Mouse (Mus musculus): ENCODE data around the gene Nfib.
A peak's percentile ranks its signal among the peaks of the same experiment; 100 is the strongest.

Gene Nfib

DNA sequence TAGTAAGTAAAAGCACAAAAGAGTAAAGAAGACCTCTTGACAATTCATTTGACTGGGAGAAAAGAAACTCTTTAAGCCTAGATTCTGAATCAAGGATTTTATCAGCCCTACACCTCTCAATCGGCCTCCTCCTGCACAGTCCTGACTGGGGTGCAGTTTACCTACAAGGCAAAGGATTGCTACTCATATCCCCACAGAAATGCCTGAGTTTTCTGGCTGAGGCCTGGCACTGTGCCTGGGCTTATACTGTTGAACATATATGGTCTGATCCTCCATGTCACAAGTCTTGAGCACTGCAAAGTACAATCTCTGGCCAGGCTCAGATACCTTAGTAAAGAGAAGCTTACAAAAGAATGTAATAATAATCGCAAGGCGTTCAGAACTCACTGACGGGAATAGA is 333.3 kb downstream of the Nfib start:
- DNase-seq (ENCODE audit: extremely low spot score, low read depth, low spot score): no peak

- no peak for DNase-seq (ENCODE audit: extremely low spot score, low read depth, low spot score)
Measured at GRCm38 (mm10) chr4:82371471-82371870, 334.1 kb downstream of the Nfib start.

DNA sequence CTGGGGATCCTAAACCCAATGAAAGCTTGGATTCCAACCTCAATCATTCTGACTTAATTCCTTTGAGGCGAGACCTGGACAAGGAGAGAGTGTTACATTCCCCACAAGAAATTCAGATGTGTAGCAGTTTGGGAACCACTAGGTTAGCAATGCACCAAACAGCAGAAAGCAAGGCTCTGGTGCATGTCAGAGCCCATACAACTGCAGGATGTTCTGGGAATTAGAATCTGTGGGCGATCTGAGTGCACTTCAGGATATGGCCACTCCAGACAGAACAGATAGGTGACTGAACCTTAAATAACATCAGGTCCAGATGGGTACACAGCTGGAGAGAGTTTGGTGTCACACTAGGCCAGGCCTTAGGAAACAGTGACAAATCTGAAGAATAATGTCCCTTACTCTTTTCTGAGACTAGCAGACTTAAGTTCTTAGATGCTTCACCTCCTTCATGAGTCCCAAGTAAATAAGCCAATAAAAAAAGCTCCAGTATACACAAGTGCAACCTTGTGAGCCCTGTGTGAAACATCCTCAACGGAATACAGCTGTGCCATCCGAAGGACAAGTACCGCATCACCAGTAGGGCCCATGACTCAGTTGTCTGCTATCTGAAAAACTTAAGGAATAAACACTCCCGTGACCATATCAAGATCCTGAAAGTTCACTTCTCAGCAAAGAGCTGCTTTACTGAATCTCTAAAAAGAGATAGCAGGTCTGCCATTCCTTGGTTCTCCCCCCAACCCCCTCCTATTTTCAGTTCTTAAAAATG is 336.4 kb downstream of the Nfib start:
- DNase-seq (ENCODE audit: extremely low spot score, low read depth, low spot score): no peak

GRCm38 (mm10) chr4:82368091-82368775 is 337.3 kb downstream of the Nfib start:
- DNase-seq (ENCODE audit: extremely low spot score, low read depth, low spot score): no peak

- no peak for DNase-seq (ENCODE audit: extremely low spot score, low read depth, low spot score)
Measured at GRCm38 (mm10) chr4:82364696-82365385, 340.7 kb downstream of the Nfib start.

GRCm38 (mm10) chr4:82363951-82364350 is 341.6 kb downstream of the Nfib start:
- DNase-seq (ENCODE audit: extremely low spot score, low read depth, low spot score): no peak

DNA sequence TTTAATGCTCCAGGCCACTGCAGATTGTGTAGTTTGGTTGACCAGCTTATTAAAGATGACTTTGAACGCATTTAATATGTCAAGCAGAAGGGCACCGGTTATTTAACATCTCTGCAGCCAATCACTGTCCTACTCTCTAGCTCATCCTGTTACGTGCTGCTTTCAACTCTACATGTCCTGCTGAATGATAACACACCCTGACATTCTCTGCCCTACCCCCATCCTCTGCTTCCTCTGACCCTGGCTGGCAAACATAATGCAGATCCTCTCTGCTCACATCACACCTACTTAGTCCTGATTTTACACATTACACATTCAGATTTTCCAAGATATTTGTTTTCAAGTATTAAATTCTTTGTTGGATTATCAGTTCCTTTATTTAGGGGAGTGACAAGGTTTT is 343.3 kb downstream of the Nfib start:
- no peak for DNase-seq (ENCODE audit: extremely low spot score, low read depth, low spot score)

DNA sequence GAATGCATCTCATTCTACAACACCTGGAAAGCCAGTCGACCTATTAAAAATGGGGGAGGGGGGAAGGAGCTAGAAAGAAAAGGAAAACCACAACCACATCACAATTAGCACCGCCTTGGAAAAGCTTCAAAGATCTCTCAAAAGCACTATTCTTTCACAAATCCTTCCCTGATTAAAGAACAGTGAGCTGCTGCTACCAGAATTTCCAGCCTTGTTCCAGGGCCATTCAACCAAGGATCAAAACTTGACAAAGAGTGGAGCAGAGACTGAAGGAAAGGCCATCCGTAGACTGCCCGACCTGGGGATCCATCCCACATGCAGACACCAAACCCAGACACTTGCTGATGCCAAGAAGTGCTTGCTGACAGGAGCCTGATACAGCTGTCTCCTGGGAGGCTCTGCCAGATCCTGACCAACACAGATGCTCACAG is 345.5 kb downstream of the Nfib start:
- DNase-seq (ENCODE audit: extremely low spot score, low read depth, low spot score): no peak

GRCm38 (mm10) chr4:82359110-82359509 is 346.4 kb downstream of the Nfib start:
- no peak for DNase-seq (ENCODE audit: extremely low spot score, low read depth, low spot score)

DNA sequence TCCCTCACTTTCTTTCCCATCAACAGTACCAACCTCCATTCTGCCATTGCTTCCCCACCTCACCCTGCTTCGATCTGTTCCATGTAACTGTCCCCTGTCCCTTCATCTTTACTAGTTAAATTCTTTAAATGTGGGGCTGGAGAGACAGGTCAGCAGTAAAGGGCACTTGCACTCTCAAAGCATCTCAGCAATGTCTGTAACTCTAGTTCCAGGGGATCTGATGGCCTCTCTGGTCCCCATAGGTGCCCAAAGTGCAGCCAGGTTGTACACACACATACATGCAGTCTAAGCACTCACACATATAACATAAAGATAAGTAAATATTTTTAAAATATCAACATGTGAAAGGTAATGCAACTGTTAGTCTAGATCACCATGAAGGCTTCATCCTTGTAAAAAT is 356.5 kb downstream of the Nfib start:
- no peak for DNase-seq (ENCODE audit: extremely low spot score, low read depth, low spot score)

- peak; percentile 16 for DNase-seq (ENCODE audit: extremely low spot score, low read depth, low spot score)
Measured at GRCm38 (mm10) chr4:82344787-82345186, 360.8 kb downstream of the Nfib start.

- no peak for DNase-seq (ENCODE audit: extremely low spot score, low read depth, low spot score)
Measured at GRCm38 (mm10) chr4:82344224-82344623, 361.3 kb downstream of the Nfib start.

DNA sequence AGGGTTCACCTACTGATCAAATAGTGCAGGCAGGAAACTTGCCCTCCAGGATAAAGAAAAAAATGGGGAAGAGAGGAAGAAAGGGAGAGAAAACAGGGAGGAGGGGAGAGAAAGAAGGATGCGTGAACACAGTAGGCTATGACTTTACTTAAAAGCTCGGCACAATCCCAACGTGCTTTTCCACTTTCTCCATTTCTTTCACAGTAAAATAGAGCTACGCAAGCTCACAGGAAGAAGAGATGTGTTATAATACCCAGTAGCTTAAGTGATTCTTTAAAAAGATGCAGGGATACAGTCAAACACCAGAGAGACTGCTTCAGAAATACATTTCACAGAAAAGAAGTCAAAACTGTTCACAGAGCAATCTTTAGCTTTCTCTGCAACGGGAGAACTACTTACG is 366.6 kb downstream of the Nfib start:
- no peak for DNase-seq (ENCODE audit: extremely low spot score, low read depth, low spot score)

DNA sequence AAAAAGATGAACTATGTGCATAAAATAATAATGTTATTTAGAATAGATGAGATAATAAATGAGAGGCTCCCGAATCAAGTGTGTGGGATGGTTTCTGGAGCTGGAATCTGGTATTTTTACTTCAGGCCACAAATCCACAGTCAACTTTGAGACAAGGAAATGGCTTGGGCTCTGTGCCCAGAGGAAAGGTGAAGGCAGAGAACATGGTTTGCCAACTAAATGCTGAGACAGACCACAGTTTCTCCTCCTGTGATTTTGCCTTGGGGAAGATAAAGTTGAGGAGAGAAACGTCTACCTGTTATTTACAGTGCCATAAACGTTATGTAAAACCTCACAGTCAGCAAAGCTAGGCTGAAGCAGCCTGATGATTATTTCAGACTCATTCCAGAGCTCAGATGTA is 367.1 kb downstream of the Nfib start:
- DNase-seq (ENCODE audit: extremely low spot score, low read depth, low spot score): no peak

DNA sequence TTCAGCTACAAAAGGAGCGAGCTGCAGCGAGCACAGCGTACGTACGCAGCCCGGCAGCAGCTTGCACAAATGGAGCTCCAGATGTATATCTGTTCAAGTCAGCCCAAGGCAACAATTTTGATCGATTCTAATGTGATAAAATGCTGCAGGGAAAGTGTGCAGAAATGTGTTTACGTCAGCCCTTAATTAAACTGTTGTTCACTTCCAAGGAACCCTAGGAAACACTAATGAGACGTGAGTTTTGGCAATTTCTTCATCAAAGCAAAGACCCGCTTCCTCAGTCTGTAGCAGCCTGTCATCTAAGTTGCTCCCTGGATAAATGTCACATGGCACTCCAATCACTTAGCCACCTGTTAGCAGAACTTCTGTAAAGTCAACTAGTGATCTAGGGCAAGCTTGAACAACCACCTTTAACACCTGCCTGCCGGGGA is 368.6 kb downstream of the Nfib start:
- no peak for DNase-seq (ENCODE audit: extremely low spot score, low read depth, low spot score)

- no peak for DNase-seq (ENCODE audit: extremely low spot score, low read depth, low spot score)
Measured at GRCm38 (mm10) chr4:82335266-82335865, 370.2 kb downstream of the Nfib start.

DNA sequence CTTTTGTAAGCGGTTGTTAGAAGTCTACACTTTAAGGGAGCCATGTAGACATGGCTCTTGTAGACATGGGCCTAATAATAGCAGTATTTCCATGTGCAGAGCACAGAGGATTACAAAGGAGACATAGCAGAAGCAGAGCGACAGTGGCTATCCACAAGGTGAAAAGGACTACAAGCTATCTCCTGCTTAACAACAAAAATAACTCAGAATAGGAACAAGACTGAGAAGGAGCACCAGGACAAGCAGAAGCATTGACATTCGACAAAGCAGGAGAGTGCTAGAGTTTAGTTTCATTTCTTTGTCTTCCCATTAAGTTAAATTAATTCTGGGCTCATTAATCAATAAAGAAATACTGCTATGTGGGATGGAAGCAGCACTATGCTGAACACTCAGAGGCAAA is 372.1 kb downstream of the Nfib start:
- no peak for DNase-seq (ENCODE audit: extremely low spot score, low read depth, low spot score)

- no peak for DNase-seq (ENCODE audit: extremely low spot score, low read depth, low spot score)
Measured at GRCm38 (mm10) chr4:82330095-82330494, 375.5 kb downstream of the Nfib start.

- no peak for DNase-seq (ENCODE audit: extremely low spot score, low read depth, low spot score)
Measured at GRCm38 (mm10) chr4:82326140-82326529, 379.4 kb downstream of the Nfib start.

GRCm38 (mm10) chr4:82325409-82326139 is 380.0 kb downstream of the Nfib start:
- DNase-seq (ENCODE audit: extremely low spot score, low read depth, low spot score): no peak

DNA sequence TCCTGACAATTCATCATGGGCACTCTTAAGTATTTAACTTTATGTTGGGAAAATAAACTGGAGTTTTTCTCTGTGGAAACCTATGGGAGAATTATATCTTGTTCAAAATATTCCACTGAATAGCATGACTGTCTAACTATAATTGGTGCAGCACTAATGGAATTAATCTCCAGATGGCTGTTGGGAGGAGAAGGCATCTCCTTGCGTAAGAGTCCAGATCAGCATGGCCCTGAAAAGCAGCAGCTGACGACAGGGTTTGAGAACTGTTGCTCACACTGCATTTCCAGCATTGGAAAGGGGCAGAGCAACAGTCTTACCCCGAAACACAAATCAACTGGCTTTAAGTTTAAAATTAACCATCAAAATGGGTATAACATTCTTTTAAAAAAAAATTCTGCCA is 380.6 kb downstream of the Nfib start:
- no peak for DNase-seq (ENCODE audit: extremely low spot score, low read depth, low spot score)

Data from hindlimb bud, embryonic 11.5 days (tissue).